Mouse (Mus musculus) testis, postnatal 10 days (tissue): Measurements from ENCODE around the gene Vpreb2.
A peak's percentile ranks its signal among the peaks of the same experiment; 100 is the strongest.
"Not testable (repeated sequence)": the region's sequence is repeated elsewhere in the genome, so short reads cannot be mapped to it uniquely, and the experiment has no call there.

ENCODE experiments used
- DNase-seq: peaks from one replicate; pipeline ENCODE4 v3.0.0; 2021; ENCODE audit warnings: low spot score

The Vpreb2 gene

GRCm38 (mm10) chr16:17980128-17980527, at the start of gene Vpreb2:
TSS of gene Vpreb2 (plus strand) at chr16:17980428.
- DNase-seq: no peak

GRCm38 (mm10) chr16:17931906-17932460, 48.2 kb upstream of the Vpreb2 start:
- no peak for DNase-seq

DNA sequence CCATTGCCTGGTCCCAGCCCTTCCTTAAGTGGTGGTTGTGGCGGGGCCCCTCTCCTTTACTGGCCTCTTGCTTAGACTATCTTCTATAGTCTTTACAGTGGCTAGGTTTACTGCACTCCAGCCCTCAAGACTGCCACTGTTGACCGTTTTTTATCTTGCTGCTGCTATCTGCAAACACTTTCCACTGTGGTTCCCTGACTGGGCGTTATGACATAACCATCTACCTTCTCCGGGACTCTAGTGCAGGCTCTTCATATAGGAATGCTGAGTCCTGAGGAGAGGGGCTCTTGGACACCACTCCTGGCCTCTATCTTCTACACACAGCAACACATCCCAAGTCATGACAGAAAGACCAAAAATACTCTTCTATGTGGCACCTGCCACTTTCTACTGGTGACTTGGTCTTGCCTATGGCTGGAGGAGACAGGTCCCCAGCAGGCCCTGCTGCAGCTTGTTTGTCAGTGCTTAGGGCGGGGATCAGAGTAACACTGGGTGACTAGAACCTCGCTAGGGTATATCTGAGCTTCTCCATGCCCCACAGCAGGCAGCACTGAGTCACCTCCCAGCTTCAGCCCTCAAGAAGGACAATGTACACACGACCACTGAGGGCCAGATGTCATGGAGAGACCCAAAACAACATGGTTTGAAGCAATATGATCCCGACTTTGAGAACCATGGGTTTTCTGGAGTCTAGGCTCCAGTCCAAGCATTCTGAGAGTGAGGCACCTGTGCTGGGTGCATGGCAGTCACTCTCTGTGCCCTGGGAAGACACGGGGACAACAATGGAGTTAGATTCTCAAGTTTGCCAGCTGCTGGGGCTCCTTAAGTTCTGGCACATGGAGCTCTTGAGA, 46.4 kb upstream of the Vpreb2 start:
- DNase-seq: no peak

GRCm38 (mm10) chr16:17934445-17934910, 45.8 kb upstream of the Vpreb2 start:
- DNase-seq: no peak

- no peak for DNase-seq
Measured at GRCm38 (mm10) chr16:17936776-17937175, 43.5 kb upstream of the Vpreb2 start.

- no peak for DNase-seq
Measured at GRCm38 (mm10) chr16:17938187-17938586, 42.0 kb upstream of the Vpreb2 start.

DNA sequence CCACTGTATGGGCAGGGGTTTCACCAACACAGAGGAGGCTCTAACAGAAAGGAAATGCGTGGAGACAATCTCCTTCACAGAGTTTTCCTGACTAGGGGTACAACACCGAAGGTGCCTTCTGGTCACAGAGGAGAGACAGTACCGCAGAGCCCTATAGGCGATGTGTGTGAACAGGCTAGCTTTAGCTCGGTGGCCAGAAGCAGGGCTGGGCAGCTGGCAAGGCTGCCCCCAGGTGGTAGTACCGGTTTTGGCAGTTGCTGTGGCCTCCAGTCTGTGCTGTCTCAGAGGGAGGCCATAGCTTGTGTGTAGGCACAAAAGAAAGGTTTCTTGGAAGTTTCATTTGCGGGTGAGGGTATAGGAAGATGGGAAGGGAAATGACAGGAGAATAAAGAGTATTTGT, 41.4 kb upstream of the Vpreb2 start:
- DNase-seq: peak; percentile 80

GRCm38 (mm10) chr16:17939255-17939751, 40.9 kb upstream of the Vpreb2 start:
- no peak for DNase-seq

DNA sequence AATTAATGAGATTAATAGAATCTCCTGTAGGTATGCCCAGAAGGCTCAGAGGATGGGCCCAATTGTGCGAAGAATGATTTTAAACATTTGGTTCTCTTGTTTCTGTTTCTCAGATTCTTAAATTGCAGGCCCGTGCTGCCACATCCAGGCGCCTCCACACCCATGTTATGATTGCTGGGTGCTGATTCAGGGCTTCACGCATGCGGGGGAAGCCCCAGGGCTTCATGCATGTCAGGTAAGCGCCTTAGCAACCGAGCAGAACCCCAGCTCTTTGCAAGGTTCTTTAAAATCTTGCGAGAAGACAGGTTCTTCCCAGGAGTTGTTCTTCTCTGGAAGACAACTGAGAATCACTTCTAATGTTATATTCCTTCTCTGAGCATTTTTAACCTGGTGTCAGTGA, 36.8 kb upstream of the Vpreb2 start:
- DNase-seq: no peak

DNA sequence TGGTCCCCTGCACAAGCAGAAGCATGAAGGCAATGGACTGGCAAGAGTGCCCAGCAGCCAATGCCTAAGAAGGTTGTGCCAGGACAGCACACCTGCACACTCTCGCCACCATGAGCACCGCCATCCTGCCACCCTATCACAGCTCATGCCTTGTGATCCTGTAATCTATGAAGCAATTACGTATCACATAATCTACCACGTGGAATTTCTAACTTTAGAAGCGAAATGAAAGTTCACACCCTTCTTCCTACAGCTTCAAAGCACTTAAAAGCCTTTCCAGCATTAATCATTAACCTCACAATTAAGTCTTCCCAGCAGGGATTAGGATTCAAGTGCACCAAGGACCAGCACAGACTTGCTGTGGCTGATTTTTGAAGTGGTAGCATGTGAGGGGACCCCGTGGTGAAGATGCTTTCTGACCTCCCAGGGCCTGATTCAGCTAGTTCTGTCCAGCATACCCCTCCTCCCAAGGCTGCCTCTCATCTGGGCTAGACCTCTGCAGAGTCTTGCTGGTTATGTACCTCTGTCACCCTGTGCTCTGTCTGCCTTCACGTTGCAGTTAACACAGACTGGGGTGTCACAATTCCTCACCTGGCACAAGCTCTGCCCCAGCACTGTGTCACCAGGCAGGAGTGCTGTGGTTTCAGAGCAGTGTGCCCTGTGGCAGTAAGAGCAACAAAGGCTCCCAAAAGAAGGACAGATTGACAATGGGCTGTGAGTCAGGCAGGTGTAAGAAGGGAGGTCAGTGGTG, 35.0 kb upstream of the Vpreb2 start:
- no peak for DNase-seq

GRCm38 (mm10) chr16:17949421-17949877, 30.8 kb upstream of the Vpreb2 start:
- DNase-seq: no peak

DNA sequence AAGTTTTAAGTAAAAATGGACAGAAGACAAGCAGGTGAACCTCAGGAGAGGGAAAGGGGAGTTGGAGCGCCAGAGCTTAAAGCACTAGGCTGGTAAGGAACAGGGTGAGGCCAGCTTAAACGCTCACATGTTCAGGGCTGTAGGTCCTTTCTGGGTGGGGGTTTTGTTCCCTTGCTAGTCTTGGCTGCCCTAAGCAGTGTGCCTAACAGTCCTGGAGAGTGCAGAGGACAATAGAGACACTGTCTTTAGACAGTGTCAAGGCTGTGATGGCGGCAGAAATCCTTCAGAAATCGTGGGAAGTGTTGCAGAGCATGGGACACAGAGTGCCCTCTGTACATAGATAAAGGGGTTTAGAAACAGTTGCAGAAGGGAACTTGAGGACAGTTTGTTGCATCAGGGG, 30.2 kb upstream of the Vpreb2 start:
- no peak for DNase-seq

GRCm38 (mm10) chr16:17951618-17952017, 28.6 kb upstream of the Vpreb2 start:
- DNase-seq: no peak

DNA sequence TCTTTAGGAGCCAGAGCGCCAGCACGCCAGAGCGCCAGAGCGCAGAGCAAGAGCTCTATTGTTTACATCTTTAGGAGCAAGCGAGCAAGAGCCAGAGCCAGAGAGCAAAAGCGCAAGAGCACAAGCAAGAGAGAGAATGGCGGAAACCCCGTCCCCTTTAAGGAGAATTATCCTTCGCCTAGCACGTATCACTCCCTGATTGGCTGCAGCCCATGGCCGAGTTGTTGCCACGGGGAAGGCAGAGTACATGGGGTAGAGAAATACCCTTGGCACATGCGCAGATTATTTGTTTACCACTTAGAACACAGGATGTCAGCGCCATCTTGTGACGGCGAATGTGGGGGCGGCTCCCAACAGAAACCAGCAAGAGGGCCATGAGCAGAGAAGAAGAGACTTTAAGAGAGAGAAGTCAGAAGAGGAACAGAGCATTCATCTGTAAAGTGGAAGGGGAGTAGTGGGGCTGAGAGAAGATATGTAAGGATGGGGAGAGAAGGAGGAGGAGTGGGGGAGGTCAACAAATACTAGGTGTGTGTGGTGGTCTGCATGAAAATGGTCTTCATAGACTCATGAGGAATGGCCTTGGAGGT, 24.1 kb upstream of the Vpreb2 start:
- not testable (repeated sequence) for DNase-seq

- no peak for DNase-seq
Measured at GRCm38 (mm10) chr16:17962091-17962490, 18.1 kb upstream of the Vpreb2 start.

- no peak for DNase-seq
Measured at GRCm38 (mm10) chr16:17971853-17972252, 8.4 kb upstream of the Vpreb2 start.

- not testable (repeated sequence) for DNase-seq
Measured at GRCm38 (mm10) chr16:17977840-17978239, 2.4 kb upstream of the Vpreb2 start.

GRCm38 (mm10) chr16:17983201-17983600, 3.0 kb downstream of the Vpreb2 start:
- no peak for DNase-seq

DNA sequence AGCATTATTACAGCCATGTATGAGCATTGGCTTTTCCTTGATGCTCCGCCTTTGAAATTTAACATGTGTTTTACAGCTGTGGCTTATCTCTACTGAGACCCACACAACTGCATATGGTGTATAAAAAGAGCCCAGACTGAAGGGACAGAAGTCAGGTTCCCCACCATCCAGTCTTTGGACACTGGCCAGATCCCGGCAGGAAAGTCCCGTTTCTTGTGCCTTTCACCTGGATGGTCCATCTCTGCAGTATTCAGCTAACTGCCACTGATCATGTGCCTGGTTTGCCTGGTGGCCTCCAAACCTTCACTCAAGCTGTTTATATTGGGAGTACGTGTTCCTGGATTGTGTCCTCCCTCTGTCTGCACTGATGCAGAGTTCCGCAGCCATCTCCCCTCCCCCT, 4.0 kb downstream of the Vpreb2 start:
- no peak for DNase-seq

- no peak for DNase-seq
Measured at GRCm38 (mm10) chr16:17985078-17985477, 4.8 kb downstream of the Vpreb2 start.

GRCm38 (mm10) chr16:17986456-17987132, 6.4 kb downstream of the Vpreb2 start:
- peak; percentile 90 for DNase-seq

DNA sequence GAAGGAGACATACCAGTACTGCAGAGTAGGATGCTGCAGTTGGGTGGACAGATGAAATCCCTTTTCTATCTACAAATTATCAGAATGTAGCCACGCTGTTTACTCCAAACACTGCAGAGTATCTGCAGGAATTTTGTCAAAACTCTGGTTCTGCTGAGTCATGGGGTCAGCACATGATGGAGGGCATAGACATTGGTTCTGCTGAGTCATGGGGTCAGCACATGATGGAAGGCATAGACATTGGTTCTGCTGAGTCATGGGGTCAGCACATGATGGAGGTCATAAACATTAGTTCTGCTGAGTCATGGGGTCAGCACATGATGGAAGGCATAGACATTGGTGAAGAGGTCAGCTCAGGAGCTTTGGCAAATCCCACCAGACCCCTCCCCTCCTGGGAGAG, 7.5 kb downstream of the Vpreb2 start:
- no peak for DNase-seq
